Mouse (Mus musculus): ENCODE results near the gene Galnt3. TPM values are rescaled to one million over a fixed set of nuclear protein-coding genes. Genes with fewer than 3 reads are reported as not detected.

The Galnt3 gene
- polyA plus RNA-seq (2015; fragmentation: Nextera tagmentation; extraction: Ambion mirVana), result 2.9 TPM in 2 replicates

GRCm38 (mm10) chr2:66124591-66125271 lies at the start of gene Galnt3:
Galnt3 (minus strand) TSS chr2:66124994.
- peak; percentile 25 for DNase-seq (ENCODE audit: low spot score)

DNA sequence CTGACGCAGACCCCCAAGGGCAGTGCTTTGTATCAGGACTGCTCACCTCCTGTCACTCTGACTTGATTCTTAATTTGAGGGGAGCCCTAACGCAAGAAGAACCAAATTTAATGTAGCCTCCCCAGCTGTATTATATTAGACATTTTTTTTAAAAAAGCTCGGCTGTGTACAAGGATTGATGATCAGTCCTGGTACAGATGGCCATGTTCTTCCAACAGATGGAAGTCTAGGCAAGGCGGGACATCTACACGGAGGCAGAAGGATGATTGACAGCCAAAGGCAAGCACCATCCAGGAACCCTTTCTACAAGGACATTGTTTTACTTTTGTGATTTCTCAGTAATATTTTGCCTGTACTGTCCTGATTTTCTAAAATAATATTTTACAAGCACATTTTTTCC lies 48.3 kb upstream of the Galnt3 start:
- no peak for DNase-seq (ENCODE audit: low spot score)

GRCm38 (mm10) chr2:66171643-66172042 lies 46.8 kb upstream of the Galnt3 start:
- no peak for DNase-seq (ENCODE audit: low spot score)

DNA sequence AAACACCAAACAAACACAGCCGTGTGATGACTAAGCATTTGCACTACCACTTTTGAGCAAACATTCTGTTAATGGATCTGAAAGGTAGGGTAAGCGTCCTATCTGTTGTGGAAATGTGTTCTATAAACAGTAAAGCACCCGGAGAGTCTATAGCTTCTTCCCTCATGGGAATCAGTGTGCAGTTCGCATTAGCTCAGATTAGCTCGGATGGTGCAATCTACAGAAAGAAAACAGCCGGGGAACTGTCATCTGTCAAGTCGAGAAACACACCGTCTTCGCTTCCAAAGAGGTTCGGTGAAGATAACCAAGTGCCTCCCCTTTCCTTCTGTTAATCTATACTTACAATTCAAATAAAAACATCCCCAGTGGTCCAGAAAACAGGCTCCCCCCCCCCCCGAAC lies 45.9 kb upstream of the Galnt3 start:
- no peak for DNase-seq (ENCODE audit: low spot score)

DNA sequence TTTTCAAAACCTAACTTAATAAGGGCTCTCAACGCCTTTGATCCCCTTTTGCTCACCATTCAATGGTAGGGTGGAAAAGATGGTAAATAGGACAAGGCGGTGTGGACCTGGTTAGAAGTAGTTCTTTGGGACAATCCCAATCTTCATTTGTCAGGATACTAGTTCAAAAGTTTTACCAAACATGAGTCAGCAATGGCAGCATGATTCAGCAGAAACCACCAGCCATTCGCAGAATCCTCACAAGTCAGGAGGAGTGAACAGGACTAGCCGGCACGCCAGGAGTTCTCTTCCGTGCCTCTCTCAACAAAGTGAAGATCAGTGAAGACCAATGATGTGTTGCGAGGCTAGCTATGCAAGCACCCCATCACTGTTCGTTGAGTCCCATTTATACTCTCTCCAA lies 40.2 kb upstream of the Galnt3 start:
- no peak for DNase-seq (ENCODE audit: low spot score)

- DNase-seq (ENCODE audit: low spot score), result no peak
These were observed 33.5 kb upstream of the Galnt3 start for GRCm38 (mm10) chr2:66158140-66158915.

DNA sequence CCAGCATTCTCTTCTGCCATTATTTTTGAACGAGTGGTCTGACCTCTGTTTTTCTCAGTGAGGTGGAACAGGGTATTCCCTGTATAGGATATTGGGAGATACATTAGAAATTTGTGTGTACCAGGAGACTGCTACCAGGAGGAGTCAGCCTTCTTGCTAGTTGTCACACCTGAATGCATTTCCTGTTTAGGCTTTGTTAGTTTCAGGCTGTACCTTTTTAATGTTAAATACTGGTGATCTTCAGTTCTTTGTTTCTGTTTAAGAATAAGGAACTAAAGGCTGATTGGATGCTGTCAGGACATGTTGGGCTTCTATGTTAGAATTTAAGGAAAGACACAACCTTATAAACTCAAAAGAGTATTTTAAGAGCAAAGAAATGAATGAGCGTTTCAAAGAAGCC lies 26.6 kb upstream of the Galnt3 start:
- no peak for DNase-seq (ENCODE audit: low spot score)

- no peak for DNase-seq (ENCODE audit: low spot score)
These were observed 25.7 kb upstream of the Galnt3 start for GRCm38 (mm10) chr2:66150531-66150930.

DNA sequence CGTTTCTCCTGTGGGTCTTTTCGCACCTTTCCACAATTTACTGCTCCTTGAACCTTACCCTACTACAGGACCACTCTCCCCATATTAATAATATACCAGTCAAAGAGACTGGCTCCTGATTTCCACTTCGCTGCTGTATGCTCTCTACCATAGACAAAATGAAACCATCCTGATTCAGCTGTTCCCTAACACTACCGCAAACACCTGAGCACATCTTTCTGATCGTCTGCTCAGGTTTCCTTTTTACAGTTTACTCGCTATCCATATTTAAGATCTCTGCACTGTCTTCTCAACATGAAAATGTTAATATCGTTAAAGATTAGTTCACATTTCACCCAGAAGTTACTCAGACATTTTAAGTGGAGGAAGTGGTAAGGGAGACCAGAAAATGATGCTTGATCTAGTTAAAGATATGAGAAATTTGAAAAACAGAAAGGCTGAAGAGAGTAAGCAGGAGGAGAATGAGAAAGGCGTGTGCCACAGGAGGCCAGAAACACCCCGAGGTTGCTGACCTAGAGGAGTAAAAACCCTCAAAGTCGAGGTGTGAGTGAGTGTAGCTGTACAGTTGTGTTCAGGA lies 23.9 kb upstream of the Galnt3 start:
- peak; percentile 7 for DNase-seq (ENCODE audit: low spot score)

GRCm38 (mm10) chr2:66146473-66146872 lies 21.7 kb upstream of the Galnt3 start:
- DNase-seq (ENCODE audit: low spot score), result no peak

GRCm38 (mm10) chr2:66144770-66145169 lies 20.0 kb upstream of the Galnt3 start:
- DNase-seq (ENCODE audit: low spot score), result no peak

GRCm38 (mm10) chr2:66143284-66143683 lies 18.5 kb upstream of the Galnt3 start:
- no peak for DNase-seq (ENCODE audit: low spot score)

GRCm38 (mm10) chr2:66142711-66143110 lies 17.9 kb upstream of the Galnt3 start:
- no peak for DNase-seq (ENCODE audit: low spot score)

- no peak for DNase-seq (ENCODE audit: low spot score)
These were observed 17.5 kb upstream of the Galnt3 start for GRCm38 (mm10) chr2:66142268-66142667.

DNA sequence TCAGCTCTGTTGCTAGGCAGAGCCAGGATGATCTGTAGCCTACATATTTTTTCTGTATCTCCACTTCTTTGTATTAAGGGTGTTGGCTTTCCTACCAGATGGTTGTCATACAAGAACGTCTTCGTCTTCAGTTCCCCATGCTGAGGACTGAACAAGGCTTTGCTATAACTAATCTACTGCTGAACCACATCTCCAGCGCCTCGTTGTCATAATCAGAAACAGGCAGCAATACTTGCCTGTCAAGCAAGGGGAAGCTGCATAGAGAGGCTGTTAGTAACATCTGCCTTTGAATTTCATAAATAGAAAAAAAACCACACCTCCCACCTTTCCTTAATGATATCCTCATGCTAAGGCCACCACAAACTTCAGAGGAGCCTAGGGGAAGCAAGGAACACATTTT lies 15.5 kb upstream of the Galnt3 start:
- no peak for DNase-seq (ENCODE audit: low spot score)

DNA sequence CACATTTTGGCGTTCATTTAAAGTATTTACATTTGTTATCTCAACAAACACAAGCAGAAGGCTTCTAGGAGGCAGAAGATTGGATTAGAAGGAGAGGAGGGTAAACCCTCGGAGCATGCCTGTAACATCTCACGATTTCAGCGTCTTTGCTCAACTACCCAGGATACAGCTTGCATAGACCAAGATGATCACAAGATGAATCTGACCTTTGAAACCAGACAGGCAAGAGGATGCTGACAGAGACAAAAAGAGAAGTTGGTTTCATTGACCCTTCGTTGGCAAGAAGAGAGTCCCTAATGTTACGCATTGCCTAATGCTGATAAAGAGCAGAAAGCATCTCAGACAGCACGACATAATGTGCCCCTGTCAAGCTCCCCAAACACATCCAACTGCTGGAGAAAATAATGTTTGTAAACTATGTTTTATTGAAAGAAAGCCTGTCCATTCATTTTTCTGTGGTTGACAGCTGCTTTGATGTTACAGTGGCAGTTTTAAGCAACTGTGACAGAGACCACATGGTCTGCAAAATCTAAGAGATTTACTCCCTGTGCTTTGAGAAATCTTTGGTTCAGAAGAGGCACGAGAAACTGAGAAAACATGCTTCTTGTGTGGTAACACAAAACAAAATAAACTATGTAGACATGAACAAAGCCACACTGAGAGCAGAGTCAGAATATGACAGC lies 7.2 kb upstream of the Galnt3 start:
- DNase-seq (ENCODE audit: low spot score), result no peak

DNA sequence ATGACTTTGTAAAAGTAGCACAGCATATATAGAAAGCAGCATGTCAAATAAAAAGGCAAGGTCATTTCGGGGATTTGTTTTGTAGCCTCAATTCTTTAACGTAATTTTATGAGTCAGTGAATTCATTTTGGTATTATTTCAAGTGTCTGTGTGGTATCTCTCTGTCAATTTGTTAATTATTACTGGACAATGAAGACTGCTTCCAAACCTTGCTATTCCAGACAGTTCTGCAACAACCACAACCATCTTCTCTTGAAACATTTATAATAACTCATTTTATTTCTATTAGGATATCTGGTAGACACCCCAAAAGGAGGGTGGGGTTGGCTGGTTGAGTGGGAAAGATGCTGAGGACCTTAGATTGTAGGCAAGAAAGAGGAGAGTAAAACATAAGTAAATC lies 4.1 kb upstream of the Galnt3 start:
- DNase-seq (ENCODE audit: low spot score), result no peak

GRCm38 (mm10) chr2:66127541-66127940 lies 2.7 kb upstream of the Galnt3 start:
- DNase-seq (ENCODE audit: low spot score), result no peak

DNA sequence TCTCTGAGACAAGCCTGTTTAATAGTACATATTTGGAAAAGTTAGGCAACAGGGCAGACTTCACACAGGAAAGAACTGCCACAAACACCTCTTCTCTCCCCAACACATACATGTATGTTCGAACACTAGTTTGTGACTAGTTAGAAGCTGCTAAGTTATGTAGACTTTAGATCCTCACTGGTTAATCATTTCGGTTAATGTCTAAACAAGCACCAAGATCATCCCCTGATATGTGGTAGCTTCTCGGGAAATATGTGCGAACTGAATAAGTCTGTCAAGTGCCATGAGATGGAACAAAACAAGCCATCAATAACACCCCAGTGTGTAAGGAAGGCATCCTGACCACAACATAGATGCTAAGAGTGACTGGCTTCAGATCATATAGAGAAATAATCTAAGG lies 2.1 kb upstream of the Galnt3 start:
- DNase-seq (ENCODE audit: low spot score), result no peak

GRCm38 (mm10) chr2:66123756-66124589 lies 821 bp downstream of the Galnt3 start:
- DNase-seq (ENCODE audit: low spot score), result peak; percentile 17

DNA sequence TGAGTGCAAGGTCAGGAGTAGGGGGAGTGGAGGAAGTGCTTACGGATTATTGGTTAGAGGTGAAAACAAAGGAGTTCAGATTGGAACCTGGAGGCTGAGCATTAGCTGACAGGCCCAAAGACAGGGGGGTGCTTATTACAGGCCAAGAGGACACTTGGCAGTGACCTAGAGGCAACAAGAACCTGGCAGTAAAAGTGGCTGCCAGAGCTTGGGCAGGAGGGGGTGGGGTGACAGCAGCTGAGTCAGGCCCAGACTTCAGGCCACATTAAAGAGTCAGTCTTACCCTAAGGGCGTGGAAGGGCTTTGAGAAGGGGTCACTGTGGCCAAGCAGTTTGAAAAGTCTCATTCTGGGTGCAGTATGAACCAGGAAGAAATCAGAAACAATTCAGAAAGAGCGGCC lies 7.1 kb downstream of the Galnt3 start:
- no peak for DNase-seq (ENCODE audit: low spot score)

Measured in thymus, postnatal 0 days (tissue).